Mouse (Mus musculus): ENCODE data around the gene Tppp3. TPM values are rescaled to one million over a fixed set of nuclear protein-coding genes. Genes with fewer than 3 reads are reported as not detected.

Gene Tppp3
- polyA plus RNA-seq, 1 experiment, result 89.6 TPM

DNA sequence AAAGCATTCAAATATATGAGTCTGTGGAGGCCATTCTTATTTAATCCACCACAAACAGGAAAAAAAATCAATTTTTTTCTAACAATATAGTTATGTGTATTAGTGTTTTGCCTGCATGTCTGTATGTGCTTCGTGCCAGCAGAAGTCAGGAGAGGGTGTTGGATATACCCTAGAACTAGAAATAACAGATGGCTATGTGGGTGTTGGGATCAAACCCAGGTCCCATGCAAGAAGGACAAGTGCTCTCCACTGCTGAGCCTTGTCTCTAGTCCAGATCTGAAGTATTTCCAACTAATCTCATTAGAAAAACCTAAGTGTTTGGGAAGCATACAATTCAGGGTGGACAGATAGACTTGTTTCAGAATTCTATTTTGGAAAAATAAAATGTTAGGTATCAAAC, 49.3 kb downstream of the Tppp3 start:
- no peak for DNase-seq (ENCODE audit: low read depth)
- TF ChIP-seq POLR2A (IDR thresholded peaks at IDR 0.05; ENCODE audit: borderline replicate concordance, extremely low read depth, insufficient read depth, insufficient read length, poor library complexity, severe bottlenecking) (no peak), CTCF (IDR thresholded peaks at IDR 0.05; ENCODE audit: borderline replicate concordance, extremely low read depth, insufficient read depth, insufficient read length) (no peak)

DNA sequence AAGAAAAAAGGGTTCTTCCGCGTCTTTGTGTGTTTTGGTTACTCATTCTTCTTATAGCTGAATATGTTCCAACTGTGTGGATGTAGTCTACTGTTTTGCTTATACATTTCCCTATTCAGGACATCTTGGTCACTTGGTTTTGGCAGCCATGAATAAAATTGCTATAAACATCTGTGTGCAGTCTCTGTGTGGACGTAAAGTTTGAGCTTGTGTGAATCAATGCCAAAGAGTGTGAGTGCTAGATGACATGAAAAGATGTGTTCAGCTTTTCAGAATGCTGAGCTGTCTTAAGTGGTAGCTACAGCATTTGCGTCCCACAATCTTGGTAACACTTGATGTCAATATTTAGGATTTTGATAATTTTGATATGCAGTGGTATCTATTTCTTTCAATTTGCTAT, 51.5 kb downstream of the Tppp3 start:
- DNase-seq (ENCODE audit: low read depth), result no peak
- TF ChIP-seq POLR2A (IDR thresholded peaks at IDR 0.05; ENCODE audit: borderline replicate concordance, extremely low read depth, insufficient read depth, insufficient read length, poor library complexity, severe bottlenecking) (no peak), CTCF (IDR thresholded peaks at IDR 0.05; ENCODE audit: borderline replicate concordance, extremely low read depth, insufficient read depth, insufficient read length) (no peak)

DNA sequence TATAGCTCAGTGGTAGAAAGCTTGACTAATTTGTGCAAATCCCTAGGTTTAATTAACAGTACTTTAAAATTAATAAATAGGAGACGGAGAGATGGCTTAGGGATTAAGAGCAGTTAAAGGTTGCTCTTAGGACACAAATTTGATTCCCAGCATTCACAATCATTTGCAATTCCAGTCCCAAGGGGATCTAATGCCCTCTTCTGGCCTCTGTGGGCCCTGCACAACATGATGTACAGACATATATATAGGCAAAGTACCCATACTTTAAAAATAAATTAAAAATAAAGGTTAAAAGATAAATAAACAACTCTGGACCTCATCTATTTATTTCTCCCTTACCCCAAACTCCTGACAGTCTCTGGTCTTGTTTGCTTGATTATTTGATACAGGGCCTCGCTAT, 52.3 kb downstream of the Tppp3 start:
- DNase-seq (ENCODE audit: low read depth), result no peak
- no peak for TF ChIP-seq POLR2A (IDR thresholded peaks at IDR 0.05; ENCODE audit: borderline replicate concordance, extremely low read depth, insufficient read depth, insufficient read length, poor library complexity, severe bottlenecking)
- TF ChIP-seq CTCF (IDR thresholded peaks at IDR 0.05; ENCODE audit: borderline replicate concordance, extremely low read depth, insufficient read depth, insufficient read length), result no peak

Other genes starting within 250 kb of the Tppp3 start
- 33.4 and 40.5 TPM in 2 replicates for gene D230025D16Rik, start 246.4 kb downstream of the Tppp3 start, polyA plus RNA-seq (2012; rRNA removed)
- 5.9 and 6.6 TPM in 2 replicates for gene B3gnt9, start 216.4 kb downstream of the Tppp3 start, polyA plus RNA-seq (2012; rRNA removed)
- gene Tradd, start 206.9 kb downstream of the Tppp3 start, polyA plus RNA-seq (2012; rRNA removed), result 7.1 and 7.9 TPM in 2 replicates
- 1.00 TPM in 2 replicates for gene Fbxl8, start 206.9 kb downstream of the Tppp3 start, polyA plus RNA-seq (2012; rRNA removed)
- gene Hsf4, start 201.7 kb downstream of the Tppp3 start, polyA plus RNA-seq (2012; rRNA removed), result 0.42 and 0.60 TPM in 2 replicates
- 1.3 and 1.8 TPM in 2 replicates for gene Nol3, start 195.4 kb downstream of the Tppp3 start, polyA plus RNA-seq (2012; rRNA removed)
- gene 4931428F04Rik, start 181.7 kb downstream of the Tppp3 start, polyA plus RNA-seq (2012; rRNA removed), result 176 and 217 TPM in 2 replicates
- gene Exoc3l, start 175.4 kb downstream of the Tppp3 start, polyA plus RNA-seq (2012; rRNA removed), result 12.6 and 13.7 TPM in 2 replicates
- 89.4 and 126 TPM in 2 replicates for gene E2f4, start 173.9 kb downstream of the Tppp3 start, polyA plus RNA-seq (2012; rRNA removed)
- gene Elmo3, start 165.9 kb downstream of the Tppp3 start, polyA plus RNA-seq (2012; rRNA removed), result 2.3 TPM in 2 replicates
- gene Lrrc29, start 145.2 kb downstream of the Tppp3 start, polyA plus RNA-seq (2012; rRNA removed), result 2.3 and 2.4 TPM in 2 replicates
- gene Tmem208, start 145.2 kb downstream of the Tppp3 start, polyA plus RNA-seq (2012; rRNA removed), result 93.6 and 144 TPM in 2 replicates
- 5.8 and 7.8 TPM in 2 replicates for gene Fhod1, start 123.6 kb downstream of the Tppp3 start, polyA plus RNA-seq (2012; rRNA removed)
- gene Slc9a5, start 122.7 kb downstream of the Tppp3 start, polyA plus RNA-seq (2012; rRNA removed), result 39.3 and 56.1 TPM in 2 replicates
- gene Plekhg4, start 98.3 kb downstream of the Tppp3 start, polyA plus RNA-seq (2012; rRNA removed), result 11.5 and 13.6 TPM in 2 replicates
- 0.04 and 0.05 TPM in 2 replicates for gene Kctd19, start 58.0 kb downstream of the Tppp3 start, polyA plus RNA-seq (2012; rRNA removed)
- 1.4 and 1.6 TPM in 2 replicates for gene Lrrc36, start 58.0 kb downstream of the Tppp3 start, polyA plus RNA-seq (2012; rRNA removed)
- 40.0 and 46.2 TPM in 2 replicates for gene Zdhhc1, start 25.4 kb upstream of the Tppp3 start, polyA plus RNA-seq (2012; rRNA removed)
- 8.3 and 12.1 TPM in 2 replicates for gene Hsd11b2, start 47.2 kb upstream of the Tppp3 start, polyA plus RNA-seq (2012; rRNA removed)
- gene Atp6v0d1, start 94.5 kb upstream of the Tppp3 start, polyA plus RNA-seq (2012; rRNA removed), result 210 and 236 TPM in 2 replicates
- 23.7 and 40.3 TPM in 2 replicates for gene Ripor1, start 133.7 kb upstream of the Tppp3 start, polyA plus RNA-seq (2012; rRNA removed)
- 36.6 and 54.8 TPM in 2 replicates for gene Ctcf, start 165.0 kb upstream of the Tppp3 start, polyA plus RNA-seq (2012; rRNA removed)
- 0.26 and 0.55 TPM in 2 replicates for gene Agrp, start 165.9 kb upstream of the Tppp3 start, polyA plus RNA-seq (2012; rRNA removed)
- gene Carmil2, start 214.7 kb upstream of the Tppp3 start, polyA plus RNA-seq (2012; rRNA removed), result 13.7 and 20.5 TPM in 2 replicates
- 62.5 and 79.9 TPM in 2 replicates for gene Acd, start 229.6 kb upstream of the Tppp3 start, polyA plus RNA-seq (2012; rRNA removed)
- gene Pard6a, start 229.6 kb upstream of the Tppp3 start, polyA plus RNA-seq (2012; rRNA removed), result 40.7 and 59.2 TPM in 2 replicates
- not detected in 2 replicates for gene 4933405L10Rik, start 236.1 kb upstream of the Tppp3 start, polyA plus RNA-seq (2012; rRNA removed)
- gene Enkd1, start 236.7 kb upstream of the Tppp3 start, polyA plus RNA-seq (2012; rRNA removed), result 19.9 and 32.7 TPM in 2 replicates

All from brain, embryonic 14.5 days (tissue).